Mouse (Mus musculus) liver, adult 2 months (tissue): ENCODE results near the gene 2310022A10Rik.

ENCODE experiments used
- CTCF ChIP-seq: fragments of 200-500 bp; IDR thresholded peaks from 2 replicates; pipeline ENCODE4 v1.5.1; 2011; ENCODE audit warnings: low read depth, low read length, control low read depth
- POLR2A ChIP-seq: fragments of 200-500 bp; IDR thresholded peaks from 2 replicates; pipeline ENCODE4 v1.6.1; 2011; ENCODE audit warnings: low read length, control low read depth; ENCODE audit not compliant: insufficient read depth; ENCODE audit errors: extremely low read depth

DNA sequence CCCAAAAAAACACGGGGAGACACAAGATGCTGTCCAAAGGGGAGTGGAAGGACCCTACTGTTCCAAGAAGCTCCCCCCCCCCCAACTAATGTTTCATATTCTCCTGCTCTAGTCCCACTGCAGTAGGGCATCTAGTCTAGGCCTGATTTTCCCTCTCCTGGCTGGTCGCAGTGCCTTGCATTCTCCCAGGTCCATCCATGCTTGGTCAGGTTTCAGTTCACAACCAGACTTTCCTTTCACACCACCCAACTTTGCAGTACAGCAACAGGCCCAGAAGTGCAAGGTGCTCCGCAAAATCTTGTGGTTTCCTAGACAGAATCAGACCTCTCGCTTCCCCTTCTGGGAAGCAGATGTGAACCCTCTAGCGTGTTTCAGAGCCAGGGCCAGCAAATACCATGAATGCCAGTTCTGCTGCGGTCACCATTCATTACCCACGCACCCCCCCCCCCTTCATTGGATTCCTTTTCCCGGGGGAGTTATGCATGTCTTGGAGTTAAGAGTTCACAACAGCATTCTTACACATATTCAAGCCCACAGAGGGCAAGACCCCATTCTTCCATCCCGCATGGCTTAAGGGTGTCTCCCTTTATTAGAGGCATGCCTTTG is 46.2 kb upstream of the 2310022A10Rik start:
- TF ChIP-seq POLR2A (no peak), CTCF (no peak)
